Mouse (Mus musculus) liver (tissue): ENCODE data around the gene Trpm8.

Experiments used
- DNase-seq: peaks from one replicate; pipeline ENCODE4 v3.0.0-alpha.2; 2020; ENCODE audit warnings: mixed read lengths

Gene Trpm8

GRCm38 (mm10) chr1:88366881-88367644 lies 89.6 kb downstream of the Trpm8 start:
- peak; percentile 9 for DNase-seq

DNA sequence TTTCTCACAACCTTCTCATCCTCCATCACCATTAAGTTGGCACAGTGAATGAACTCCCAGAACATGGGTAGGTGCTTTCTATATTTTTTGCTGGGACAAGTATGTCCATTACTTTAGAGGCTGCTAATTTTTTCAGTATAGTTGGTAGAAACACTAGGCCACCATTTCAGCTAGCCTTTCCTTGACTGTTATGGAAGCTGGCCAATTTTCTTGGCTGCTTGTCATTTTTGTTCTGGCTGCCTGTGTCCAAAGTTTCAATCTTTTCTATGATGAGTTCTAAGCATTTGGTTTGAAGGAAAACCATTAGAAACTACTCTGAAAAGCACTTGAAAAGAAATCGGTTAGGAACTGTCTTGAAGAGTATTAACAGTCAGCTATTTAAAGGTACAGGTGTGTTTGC lies 101.0 kb downstream of the Trpm8 start:
- no peak for DNase-seq

DNA sequence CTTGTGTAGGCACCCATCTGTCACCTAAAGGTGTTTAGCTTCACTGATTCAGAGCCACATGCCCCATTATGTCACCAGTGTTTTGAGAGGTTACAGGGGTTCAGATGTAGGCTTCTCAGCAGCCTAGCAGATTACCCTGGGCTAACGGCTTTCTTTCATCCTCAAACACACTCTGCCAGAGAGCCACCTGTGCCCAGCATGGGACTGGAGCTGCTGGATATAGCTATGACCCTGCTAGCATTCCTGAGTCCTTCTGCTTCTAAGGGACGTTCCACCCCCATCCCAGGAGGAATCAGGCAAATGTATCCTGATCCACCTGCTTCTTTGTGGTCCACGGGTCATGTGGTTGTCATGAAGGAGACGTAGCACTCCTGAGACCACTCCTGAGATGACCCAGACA lies 114.2 kb downstream of the Trpm8 start:
- no peak for DNase-seq

- no peak for DNase-seq
These were observed 115.9 kb downstream of the Trpm8 start for GRCm38 (mm10) chr1:88393321-88393720.

DNA sequence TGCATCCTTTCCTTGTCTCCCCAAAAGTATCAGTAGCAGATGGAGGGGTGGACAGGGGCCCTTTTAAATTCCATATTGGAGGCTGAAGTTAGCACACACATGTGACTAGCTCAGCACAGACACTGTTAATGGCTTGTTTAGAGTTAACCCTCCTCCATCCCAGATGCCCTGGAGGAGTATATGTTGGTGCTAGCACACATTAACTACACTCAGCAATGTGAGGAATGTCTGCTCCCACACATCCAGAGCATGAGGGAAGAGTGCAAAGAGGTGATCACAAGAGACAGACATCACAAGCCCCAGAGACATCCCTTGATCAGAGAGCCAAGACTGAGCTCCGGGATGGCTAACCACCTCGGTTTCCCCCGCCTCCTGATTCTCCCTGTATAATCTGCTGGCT lies 125.9 kb downstream of the Trpm8 start:
- no peak for DNase-seq

- no peak for DNase-seq
These were observed 128.8 kb downstream of the Trpm8 start for GRCm38 (mm10) chr1:88406078-88406806.

GRCm38 (mm10) chr1:88406807-88407198 lies 129.3 kb downstream of the Trpm8 start, which contains the start of gene Spp2:
Gene Spp2, plus strand, starts transcription at chr1:88406961.
- DNase-seq, result peak; percentile 25

- peak; percentile 8 for DNase-seq
These were observed 130.9 kb downstream of the Trpm8 start for GRCm38 (mm10) chr1:88408340-88408739.

DNA sequence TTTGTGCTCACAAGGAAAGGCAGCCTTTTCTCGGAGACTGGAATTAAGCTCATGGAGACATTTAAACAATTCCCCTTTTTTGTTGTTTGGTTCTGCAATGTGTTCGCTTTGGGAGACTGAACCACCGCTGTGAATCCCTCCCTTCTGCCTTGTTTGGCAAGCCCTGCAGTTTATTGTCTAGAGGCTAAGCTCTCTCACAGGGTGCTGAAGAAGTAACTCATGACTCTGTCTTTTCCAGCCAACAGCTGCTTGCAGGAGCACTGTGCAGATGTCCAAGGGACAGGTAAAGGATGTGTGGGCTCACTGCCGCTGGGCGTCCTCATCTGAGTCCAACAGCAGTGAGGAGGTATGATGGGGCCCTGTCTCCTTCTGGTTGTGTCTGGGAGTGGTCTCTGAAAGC lies 134.6 kb downstream of the Trpm8 start:
- no peak for DNase-seq

- no peak for DNase-seq
These were observed 141.5 kb downstream of the Trpm8 start for GRCm38 (mm10) chr1:88418943-88419342.

GRCm38 (mm10) chr1:88422045-88422444 lies 144.6 kb downstream of the Trpm8 start:
- peak; percentile 22 for DNase-seq

- DNase-seq, result no peak
These were observed 145.5 kb downstream of the Trpm8 start for GRCm38 (mm10) chr1:88422846-88423395.

GRCm38 (mm10) chr1:88424602-88425252 lies 147.3 kb downstream of the Trpm8 start:
- DNase-seq, result peak; percentile 72

- no peak for DNase-seq
These were observed 150.7 kb downstream of the Trpm8 start for GRCm38 (mm10) chr1:88427987-88428741.

- DNase-seq, result no peak
These were observed 152.0 kb downstream of the Trpm8 start for GRCm38 (mm10) chr1:88429413-88429812.

GRCm38 (mm10) chr1:88431262-88431661 lies 153.8 kb downstream of the Trpm8 start:
- DNase-seq, result no peak

- DNase-seq, result no peak
These were observed 155.1 kb downstream of the Trpm8 start for GRCm38 (mm10) chr1:88432601-88433000.

DNA sequence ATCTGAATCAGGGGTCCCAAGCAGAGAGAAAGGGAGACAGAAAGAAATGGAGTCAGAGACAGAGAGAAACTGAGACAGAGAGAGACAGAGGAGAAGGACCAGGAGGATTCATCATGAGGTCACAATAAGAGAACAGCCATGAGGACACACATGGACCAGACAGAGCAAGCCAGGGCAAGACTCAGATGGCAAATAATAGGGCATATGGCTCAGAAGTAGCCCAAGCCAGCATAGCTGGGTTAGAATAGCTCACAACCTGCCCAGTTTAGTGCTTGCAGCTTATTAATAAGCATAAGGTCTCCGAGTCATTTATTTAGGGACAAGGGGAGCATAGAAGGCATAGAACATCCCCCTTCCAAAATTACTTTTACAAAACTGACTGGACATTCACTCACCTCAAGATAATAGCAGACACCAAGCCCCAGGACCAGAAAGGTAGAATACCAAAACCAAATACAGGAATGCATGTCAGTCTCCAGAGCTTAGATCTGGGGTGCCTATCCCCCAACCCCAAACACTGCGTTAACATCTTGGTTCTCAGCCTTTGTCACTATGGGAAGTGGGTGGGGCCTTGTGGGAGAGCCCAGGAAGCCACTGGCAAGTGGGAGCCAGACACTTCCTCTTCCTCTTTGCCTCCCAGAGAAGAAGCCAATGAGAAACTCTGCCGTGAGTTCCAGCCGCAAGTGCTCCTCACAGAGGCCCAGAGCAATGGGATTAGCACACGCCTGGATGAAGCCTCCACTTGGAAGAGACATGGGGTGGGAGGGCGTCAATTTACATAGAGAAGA lies 155.8 kb downstream of the Trpm8 start:
- no peak for DNase-seq

DNA sequence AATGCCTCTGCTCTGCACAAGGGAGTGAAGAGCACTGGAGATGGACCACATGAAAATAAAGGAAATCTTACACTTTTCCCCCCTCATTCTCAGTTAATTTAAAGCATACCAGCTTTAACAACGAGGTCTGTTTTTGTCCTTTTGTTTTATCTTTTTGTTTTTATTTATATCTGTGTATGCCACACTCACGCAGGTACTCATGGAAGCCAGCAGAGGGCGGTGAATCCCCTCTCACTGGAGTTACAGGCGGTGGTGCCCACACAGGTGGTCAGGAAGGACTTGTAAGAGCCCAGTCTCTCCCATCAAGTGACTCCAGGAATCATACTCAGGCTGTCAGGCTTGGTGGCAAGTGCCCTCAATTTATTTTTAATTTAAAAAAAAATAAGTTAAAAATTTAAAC lies 156.6 kb downstream of the Trpm8 start:
- no peak for DNase-seq

DNA sequence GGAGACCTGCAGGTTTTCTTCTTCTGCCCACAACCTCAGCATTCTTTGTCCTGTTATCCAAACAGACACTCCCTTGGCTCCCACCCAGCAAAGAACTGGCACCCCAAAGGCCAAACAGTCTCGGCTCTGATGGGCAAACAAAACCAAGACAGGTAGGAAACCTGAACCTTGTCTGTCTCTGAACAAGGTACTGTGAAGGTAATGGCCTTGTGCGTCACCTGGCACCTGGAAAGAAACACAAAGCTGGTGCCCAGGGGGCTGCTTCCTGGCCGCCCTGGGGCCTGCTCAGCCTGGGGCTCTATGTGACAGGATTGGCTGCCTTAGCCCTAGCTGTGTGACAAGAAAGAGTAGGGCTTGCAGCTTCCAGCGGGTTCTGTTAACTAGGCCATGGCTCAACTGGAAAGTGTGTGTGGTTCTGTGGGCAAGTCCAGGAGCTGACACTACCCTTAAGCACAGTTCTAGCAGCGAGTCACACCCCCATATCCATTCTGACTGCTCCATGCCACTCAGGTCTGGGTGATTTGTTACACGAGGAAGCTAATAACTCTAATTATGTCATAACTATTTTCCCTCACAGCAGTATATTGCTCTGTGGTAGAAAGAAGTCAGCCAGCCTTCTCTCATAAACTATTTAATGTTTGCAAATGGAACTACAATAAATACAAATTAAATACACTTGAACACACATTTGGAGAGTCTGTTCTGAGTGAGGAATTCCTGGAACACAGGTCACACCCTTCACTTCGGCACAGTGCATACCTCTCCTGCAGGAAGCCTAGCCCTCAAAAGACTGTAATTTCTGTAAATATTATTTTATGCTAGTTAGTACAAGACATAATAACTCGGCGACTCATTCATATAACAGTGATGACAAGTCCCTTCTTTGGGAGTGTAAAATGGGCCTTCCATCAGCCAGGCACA lies 160.0 kb downstream of the Trpm8 start:
- no peak for DNase-seq
